Mouse (Mus musculus) T-helper 2 cell (primary cell): Measurements from ENCODE around the gene Urm1.

Experiments
- in situ Hi-C: fragments of 300-600 bp; cut with MboI, MseI; formaldehyde crosslinking; loops from one replicate; pipeline ENCODE4 v1.15.1; 2025; ENCODE audit warnings: high pct_unique_total_duplicates

Urm1 gene

DNA sequence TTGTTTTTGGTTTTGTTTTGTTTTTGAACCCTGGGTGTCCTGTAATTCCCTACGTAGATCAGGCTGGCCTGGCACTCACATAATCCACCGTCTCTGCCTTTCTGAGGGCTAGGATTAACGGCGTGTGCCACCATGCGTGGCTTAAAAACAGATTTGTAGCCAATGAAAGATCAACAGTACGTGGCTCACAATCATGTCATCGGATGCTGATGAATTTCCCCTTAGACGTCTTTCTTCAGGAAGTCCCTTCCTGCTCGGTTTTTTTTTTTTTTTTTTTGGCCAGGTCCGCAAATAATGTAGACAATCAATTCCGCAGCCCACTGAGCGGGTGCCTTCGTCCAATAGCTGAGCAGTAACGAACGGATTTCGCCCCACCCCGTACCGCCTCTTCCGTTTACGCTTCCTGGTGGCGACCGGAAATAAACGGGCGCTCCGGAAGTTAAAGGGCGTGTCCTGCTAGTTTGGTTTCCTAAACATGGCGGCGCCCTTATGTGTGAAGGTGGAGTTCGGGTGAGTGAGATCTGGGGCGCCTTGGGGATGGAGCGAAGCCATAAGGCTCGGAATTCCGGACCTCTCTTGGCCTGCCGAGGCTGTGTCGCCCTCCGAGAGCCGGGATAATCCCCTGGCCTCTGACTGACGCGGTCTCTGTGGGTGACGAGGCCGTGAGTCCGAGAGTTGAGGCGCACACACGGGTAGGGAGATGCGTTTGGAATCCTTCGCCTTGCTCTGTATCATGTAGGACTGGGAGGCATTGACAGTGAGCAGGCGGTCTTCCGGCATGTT lies 7.2 kb downstream of the Urm1 start:
- in situ Hi-C loops = no loop called here

DNA sequence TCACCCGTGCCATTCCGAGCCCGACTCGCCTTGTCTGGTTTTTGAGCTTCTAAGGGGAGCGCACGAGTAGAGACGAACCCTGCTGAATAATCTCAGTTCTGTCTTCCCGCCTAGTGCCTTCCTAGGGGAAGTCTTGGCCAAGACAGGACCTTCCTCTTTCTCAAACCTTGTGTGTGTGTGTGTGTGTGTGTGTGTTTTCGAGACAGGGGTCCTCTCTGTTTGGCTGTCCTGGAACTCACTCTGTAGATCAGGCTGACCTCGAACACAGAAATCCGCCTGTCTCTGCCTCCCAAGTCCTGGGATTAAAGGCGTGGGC lies 7.8 kb downstream of the Urm1 start:
- in situ Hi-C loops = no loop called here

DNA sequence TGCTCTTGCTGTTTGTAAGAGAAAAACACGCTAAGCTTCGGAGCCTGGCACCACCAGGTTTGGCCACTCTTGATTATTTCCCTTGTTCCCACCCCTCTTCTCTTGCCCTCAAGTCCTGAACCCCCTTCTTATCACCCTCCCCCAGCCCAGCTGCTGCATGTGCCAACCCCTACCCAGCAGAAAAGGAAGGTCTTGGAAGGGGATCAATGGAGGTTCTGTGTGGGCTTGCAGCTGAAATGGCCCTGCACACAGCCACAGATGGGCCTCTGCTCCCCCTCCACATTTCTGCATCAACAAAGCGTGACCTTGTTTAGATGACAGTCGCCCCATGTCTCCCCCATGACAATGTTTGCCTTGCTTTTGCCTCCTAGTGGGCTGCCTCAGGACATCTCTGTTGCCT lies 11.2 kb downstream of the Urm1 start:
- in situ Hi-C loops = no loop called here

DNA sequence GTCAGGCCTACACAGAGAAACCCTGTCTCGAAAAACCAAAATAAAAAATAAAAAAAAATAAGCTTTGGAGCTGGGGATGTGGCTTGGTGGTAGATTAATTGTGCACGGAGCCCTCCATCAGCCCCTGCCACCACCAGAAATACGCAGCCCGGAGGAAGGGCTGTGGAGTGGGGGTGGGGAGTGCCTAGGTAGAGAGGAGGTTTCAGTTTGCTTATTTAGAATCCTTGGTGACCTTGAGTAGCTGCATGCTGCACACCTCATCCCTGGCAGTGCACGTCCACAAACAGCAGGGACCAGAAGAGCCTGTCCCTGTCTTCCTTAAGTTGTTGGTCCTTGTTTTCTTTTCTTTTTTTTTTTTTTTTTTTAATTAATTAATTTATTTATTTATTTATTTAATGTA lies 13.9 kb downstream of the Urm1 start:
- in situ Hi-C loops = no loop called here

DNA sequence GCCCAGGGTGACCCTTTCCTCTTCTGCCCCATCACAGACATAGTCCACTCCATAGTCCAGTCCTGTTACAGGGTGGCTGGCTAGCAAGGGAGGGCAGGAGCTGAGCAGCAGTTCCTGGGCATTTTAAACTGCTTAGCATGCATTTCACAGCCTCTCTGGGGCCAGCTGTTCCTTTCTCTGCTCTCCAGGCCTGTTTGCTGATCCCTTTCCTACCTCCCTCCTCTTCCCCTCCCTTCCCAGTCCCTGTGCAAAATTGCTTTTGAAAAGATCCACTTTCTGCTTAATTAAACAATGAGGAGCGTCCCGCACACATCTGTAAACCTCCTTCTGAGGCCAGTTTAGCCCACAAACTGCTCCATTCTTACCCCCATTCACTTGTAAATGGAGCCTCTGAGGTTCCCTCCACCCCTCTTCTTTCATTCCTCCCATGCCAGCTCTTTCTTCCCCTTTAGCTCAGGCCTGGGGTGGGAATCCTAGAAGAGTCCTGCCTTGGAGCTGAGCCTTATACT lies 15.6 kb downstream of the Urm1 start:
- in situ Hi-C loops = no loop called here

DNA sequence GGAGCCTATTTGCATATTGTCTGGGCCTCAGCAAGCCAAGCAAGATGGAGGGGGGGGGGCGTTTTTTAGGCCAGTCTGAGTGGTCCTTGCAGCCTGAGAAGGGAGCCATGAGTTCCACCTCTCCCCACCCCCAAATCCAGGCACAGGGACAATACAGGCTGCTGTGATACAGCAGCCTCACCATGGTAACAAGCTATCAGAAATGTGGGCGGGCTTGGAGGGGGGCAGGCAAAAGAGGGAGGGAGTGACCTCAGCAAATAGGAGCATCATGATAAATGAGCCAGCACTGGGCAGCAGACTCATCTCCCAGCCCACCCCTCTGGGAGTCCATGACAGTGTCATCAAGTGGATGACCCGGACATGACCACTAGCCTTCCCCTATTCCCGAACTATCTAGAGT lies 19.6 kb downstream of the Urm1 start:
- in situ Hi-C loops = no loop called here

DNA sequence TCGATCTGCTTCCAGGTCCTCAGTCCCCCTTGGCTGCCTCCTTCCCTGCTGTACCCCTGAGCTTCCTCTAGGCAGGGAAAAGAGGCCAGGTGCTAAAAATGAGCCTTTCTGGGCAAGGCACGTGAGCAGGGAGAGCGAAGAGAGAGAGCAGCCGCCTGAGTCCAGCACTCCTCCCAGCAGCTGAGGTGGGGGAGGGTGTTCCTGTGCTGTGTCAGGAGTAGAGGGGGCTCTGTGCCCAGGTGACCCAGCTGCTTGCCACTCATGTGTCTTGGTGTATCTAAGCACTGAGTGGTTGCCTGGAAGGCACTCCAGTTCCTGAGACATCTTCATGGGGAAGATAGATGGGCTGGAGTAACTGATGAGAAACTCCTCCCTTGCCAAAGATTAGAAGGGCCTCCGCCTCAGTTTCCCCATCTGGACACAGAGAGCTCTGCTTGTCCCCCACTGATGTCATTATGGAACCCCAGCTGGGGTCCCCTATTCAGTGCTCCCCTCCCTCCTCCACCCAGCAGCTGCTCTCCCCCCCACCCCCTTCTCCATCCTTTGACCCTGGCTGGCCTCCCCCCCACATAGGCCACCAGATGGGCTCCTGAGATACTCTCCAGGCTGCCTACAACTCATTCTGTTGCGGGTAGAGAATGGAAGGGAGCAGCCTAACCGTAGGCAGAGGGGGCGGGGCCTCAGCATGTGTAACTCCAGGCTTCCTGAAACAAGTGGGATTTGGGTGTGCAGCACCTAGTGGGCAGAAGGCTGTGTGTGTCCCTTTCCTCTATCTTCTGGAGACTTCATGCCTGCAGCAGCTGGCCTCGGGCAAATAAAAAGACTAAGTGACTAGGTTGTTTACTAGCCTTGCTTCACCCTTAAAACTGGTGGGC lies 23.6 kb downstream of the Urm1 start:
- in situ Hi-C loops = no loop called here

DNA sequence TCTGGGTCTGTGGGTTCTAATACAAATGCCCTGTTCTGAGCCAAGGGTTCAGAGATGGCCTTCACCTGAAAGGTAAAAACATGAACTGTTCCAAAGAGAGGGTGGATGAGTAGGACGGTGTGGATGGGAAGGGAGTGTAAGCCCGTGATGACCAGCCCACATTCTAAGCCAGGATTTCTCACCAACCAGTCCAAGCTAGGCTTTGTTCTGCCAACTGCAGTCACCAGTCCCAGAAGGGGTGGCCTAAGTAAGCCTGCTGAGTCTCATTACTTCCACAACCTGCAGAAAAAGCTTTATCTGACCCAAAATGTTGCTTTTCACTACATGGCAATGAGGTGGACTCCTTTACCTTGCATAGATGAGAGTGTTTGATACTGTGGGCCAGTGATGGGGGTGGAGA lies 24.2 kb downstream of the Urm1 start:
- in situ Hi-C loops = no loop called here

DNA sequence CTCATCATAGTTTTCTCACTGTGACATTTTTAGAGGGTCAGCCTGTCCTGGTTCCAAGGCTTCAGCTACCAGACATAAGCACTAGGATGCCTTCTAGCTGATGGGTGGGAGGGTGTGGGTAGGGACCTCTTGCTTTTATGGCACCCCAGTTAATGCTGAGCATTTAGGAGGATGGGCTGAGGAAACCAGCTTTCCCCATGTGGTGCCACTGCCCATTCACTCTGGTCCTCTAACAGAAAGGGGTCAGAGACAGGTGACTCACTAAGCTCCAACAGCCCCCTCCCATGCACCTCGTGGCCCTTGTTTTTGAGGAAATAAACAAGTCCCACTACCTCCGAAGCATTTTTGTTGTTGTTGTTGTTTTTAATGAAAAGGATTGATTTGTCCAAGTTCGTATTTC lies 24.8 kb downstream of the Urm1 start:
- in situ Hi-C loops = no loop called here

DNA sequence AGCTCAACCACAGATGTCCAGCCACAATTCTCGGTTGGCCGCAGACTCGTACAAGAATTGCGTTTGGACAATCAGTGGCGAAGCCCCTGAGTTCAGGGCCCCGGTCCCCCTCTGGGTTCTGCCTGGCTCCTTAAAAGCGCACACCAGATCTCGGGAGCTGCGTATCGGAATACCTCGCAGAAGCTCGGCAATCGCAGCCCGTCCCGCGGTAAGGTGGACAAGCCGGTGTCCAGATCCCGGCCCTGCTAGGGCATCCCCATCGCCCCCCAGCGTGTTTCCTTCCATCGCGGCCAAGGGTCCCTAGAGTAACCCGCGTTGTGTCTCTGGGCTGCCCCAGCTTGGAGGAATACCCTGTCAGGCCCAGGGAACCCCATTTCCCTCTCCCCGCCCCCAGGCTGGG lies 25.8 kb downstream of the Urm1 start:
- in situ Hi-C loops = no loop called here

DNA sequence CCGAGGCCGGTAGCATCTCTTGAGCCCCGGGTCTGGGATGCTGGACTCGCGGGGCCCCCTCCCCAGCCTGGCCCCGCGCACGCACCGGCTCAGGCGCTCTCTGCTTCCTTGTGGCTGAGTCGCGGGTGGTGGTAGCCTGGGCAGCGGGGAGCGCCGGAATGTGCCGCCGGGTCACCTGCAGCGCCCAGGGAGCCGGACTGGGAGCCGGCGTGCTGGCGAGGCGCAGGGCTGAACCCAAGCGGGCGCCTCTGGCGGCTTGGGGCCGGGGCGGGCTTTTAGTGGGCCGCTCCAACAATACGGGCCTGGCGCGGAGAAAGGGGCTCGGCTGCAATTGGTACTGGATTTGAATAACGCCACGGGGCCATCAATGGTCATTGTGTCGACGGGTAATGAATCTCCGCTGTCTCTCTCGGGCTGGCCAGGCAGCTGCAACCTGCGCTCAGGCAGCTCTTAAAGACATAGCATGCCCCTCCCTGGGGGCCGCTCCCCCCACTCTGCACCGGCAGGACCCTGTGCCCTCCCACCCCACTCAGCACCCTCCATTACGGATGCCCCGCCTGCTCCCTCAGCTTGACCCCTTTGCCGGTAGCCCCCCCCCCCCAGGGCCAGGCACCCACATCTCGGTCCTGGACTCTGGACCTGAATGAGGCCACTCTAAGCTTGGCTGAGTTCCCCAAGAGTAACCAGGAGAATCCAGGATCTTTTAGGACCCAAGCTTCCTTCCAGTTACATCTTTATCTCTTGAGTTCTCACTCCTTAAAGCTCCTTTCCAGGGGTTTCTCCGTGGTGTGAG lies 26.4 kb downstream of the Urm1 start:
- in situ Hi-C loops = no loop called here

DNA sequence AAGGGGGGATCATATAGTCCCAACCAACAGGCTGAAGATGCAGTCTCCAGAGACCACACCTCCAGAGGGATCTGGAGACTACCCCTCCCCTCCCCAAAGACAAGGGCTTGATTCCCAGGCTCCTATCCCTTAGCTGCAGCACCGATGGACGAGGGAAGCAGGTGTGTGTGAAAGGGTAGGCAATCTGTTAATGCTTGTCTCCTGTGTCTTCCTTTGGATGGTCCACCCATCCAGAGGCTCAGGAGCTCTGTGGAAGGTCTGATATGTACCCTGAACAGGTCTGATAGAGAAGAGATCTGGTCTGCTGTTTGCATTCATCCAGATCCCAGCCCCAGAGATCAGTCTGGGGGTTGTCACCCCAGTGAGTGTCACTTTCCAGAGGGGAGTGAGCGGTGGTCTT lies 27.0 kb downstream of the Urm1 start:
- in situ Hi-C loops = no loop called here

DNA sequence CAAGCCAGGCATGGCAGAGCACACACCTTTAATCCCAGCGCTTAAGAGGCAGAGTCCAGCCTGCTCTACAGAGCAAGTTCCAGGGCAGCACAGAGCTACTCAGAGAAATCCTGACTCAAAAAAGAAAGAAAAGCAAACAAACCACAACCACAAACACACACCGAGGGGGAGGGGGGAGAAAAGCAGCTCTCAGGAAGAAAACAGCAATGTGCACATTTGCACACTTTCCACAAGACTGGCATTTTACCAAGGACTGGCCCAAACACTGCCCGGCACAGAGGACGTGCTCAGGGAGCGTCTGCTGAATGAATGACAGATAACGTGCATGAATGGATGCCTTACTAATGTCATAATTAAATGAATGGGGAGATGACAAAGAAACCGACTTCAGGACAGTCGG lies 29.2 kb downstream of the Urm1 start:
- in situ Hi-C loops = no loop called here

DNA sequence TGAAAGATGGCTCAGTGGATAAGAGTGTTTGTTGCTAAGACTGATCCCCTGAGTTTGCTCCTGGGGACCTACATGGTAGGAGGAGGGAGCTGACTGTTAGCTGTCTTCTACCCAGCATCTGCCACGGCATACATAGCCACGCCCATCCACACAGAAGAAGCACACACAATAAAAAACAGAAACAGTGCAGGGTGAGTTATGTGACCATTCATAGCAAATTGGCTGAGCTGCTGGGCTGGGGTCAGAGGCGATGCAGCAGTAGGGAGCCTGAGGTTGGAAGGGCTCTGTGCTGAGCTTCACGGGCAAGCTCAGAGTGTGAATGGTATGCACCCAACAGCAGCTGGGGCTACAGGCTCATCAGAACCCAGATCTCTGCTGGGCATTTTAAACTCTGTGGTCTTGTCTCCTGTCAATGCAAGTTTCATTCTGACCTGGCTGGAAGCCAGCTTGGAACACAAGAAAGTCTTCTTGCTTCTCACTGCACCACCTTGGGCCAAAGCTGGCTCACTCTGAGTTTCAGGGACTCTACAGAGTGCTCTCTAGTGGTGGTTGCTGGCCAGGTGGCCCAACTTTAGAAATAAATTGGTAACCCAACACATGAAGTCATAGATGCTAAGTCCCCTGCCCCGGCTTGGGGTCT lies 30.1 kb downstream of the Urm1 start:
- in situ Hi-C loops = no loop called here

DNA sequence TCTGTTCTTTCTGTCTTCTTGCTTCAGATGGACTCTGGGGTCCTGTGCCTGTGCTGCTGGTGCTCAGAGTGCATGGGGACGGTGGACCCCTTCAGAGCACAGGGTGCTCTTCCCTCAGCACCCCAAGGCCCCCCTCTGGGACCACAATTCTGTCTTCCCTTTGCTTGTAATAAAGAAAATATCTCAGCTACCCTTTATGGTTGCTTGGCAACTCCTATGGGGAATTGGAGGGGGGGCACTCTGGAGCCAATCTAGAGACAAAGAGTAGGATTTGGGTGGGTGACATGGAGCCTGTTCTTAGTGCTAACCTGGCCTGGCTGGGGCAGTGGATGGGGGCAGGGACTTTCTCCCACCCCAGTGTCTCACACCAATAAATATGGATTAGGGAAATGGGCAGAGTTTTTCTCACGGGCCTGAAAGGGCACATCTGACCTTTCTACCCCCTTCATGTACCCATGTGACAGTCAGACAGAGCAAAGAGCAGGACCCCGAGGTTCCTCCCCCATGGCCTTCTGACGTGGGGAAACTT lies 33.1 kb downstream of the Urm1 start:
- in situ Hi-C loops = no loop called here

DNA sequence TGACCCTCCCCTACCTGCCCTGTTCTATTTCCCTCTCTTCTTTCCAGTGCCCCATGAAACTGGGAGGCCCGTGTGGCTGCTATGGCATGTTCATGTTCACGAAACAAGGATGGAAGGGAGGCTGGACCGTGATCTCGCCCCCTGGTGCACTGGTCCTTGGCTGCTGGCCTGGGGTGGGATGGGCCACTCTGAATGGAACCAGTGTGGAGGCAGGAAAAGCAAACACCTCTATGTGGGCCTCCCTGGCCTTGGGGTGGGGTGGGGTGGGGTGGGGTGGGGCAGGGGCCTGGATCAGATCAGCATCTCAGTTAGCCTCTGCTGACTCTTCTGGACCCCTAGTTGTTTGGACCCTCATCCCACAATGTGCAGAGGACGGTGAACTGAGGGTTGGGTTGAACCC lies 33.9 kb downstream of the Urm1 start:
- in situ Hi-C loops = no loop called here

DNA sequence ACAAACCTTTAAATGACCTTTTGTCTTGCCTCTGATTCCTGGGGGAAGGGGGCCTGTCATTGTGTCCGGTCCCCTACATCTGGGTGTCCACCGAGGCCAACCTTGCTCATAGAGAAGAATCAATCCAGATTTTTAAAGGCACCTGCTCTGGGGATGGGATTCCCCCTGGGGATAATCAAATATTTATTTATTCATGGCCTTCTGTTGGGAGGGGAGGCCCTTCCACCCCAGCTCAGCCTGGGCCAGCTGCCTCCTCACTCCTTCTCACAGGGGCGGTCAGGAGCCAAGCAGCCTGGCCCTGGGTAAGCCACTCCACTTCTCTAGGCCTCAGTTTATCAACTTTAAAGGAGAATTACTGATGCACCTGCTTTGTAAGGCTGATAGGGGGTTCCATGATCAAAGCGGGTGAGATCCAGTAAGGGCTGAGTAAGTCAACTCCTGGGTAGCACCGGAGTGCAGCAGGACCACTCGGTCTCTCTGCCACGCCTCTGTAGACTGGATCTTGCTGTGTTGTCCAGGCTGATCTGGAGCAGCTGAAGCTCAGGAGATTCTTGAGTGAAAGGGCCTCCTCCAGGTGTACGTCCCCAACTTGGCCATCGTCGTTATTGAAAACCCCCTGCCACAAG lies 35.8 kb downstream of the Urm1 start:
- in situ Hi-C loops = no loop called here

DNA sequence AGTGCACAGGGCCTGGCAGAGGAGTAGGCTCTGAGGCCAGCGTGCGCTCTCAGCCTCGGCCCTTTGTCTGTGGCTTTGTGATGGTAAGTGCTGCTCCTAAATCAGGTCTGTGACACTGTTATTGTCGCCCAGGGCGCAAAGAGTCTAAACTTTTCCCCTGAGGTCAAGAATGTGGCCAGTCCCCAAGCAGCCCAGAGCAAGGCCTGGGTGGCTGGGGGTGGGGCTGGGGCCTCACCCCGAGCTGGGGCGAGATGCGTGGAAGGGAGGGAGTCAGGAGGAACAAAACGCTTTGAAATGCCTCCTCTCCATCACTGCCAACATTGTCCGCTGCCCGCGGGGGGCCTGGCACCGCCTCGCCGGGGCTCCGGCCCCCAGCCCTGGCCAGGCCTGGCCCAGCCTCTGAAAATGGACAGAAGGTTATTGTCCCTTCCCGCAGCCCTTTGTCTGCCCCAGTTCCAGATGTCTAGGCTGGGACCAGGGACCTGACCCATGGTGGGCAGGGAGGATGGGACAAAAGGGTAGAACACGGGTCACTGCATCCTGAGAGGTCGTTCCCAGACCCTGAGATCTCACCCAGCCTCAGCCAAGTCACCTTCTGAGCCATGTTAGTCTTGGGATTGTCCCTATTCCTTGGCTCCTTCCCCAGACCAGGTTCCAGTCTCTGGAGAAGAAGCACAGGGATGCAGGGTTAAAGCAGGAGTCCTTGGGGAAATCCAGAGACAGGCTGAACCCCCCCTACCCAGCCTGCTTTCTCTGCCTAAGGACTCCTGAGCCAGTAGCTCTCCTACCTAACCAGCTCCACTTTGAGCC lies 36.8 kb downstream of the Urm1 start:
- in situ Hi-C loops = no loop called here

DNA sequence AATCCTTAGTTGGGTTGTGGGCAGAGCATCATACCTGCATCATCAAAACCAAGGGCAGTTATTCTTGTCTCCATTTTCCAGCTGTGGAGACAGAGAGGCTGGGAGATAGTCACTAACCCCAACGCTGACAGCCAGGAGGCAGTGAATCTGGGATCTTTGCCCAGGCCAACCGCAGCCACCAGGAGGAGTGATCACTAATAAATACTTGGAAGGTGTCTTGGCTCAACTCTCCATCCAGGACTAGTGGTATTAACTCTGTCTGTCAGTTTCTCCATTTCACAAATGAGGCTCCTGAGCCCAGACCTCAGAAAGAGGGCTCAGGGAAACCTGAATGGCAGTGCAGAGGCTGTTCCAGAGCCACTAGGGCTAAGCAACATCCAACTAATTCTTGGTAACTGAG lies 37.5 kb downstream of the Urm1 start:
- in situ Hi-C loops = no loop called here

DNA sequence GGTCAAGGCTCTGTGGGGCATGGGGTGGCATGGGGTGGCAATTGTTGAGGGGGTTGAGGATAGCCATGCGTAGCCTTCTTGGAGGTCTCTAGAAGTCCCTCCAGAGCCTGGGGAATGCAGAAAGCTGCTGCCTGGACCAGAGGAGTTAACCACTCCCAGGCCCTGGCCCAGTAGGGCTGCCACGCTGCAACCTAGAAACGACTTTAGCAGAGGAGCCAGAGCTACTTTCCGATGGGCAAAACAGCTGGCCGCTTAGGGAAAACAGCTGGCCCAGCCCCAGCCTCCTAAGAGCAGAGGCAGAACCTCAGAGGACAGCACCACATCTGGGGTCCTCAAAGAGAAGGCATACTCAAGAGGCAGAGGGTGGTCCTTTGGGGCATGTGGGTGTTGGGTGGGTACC lies 38.1 kb downstream of the Urm1 start:
- in situ Hi-C loops = no loop called here
